Mouse (Mus musculus) cortical plate, adult 2 months (tissue): ENCODE results near the gene Prr14l.

ENCODE experiments used
- CTCF ChIP-seq: fragments of 200-500 bp; IDR thresholded peaks from 2 replicates; pipeline ENCODE4 v1.5.1; 2011; ENCODE audit warnings: mild to moderate bottlenecking, control low read depth, low read length; ENCODE audit not compliant: insufficient read depth; ENCODE audit errors: extremely low read depth
- POLR2A ChIP-seq: fragments of 200-500 bp; IDR thresholded peaks from 2 replicates; pipeline ENCODE4 v1.6.1; 2011; ENCODE audit warnings: mild to moderate bottlenecking, low read length, control low read depth; ENCODE audit not compliant: insufficient read depth; ENCODE audit errors: extremely low read depth

GRCm38 (mm10) chr5:32756141-32756540 lies 97.9 kb downstream of the Prr14l start:
- no peak for TF ChIP-seq POLR2A
- no peak for TF ChIP-seq CTCF
